Mouse (Mus musculus) ES-E14 (cell line): ENCODE results near the gene Tvp23a. TPM values are rescaled to one million over a fixed set of nuclear protein-coding genes. Genes with fewer than 3 reads are reported as not detected.

ENCODE experiments used
- DNase-seq: peaks from one replicate; pipeline ENCODE4 v3.0.0-alpha.2; 2013; ENCODE audit warnings: low read depth, low spot score
- H3K27ac ChIP-seq: 2 replicates; pipeline ENCODE4 v1.5.1; 2012; ENCODE audit warnings: low read depth, mild to moderate bottlenecking, low read length, moderate library complexity, mixed read lengths; ENCODE audit not compliant: poor library complexity, insufficient read depth, severe bottlenecking
- H3K36me3 ChIP-seq: 2 replicates; pipeline ENCODE4 v1.6.1; 2012; ENCODE audit warnings: mild to moderate bottlenecking, low read length, moderate library complexity, mixed read lengths; ENCODE audit not compliant: control insufficient read depth, poor library complexity, insufficient read depth, severe bottlenecking
- H3K4me1 ChIP-seq, 2 experiments: fragments of 150-350 bp in 1 of 2; sonication (generic) in 1 of 2; 2 replicates each; pipeline ENCODE4 v1.6.1; 2012; ENCODE audit warnings: low read length in 2 of 2, mild to moderate bottlenecking in 1 of 2, mixed read lengths in 1 of 2; ENCODE audit not compliant: control insufficient read depth in 2 of 2, insufficient read depth in 2 of 2, poor library complexity in 1 of 2
- H3K4me3 ChIP-seq, 2 experiments: fragments of 150-350 bp in 1 of 2; sonication (generic) in 1 of 2; 2 replicates each; pipeline ENCODE4 v1.5.1; 2012; ENCODE audit warnings: low read length in 2 of 2, low read depth in 1 of 2, mild to moderate bottlenecking in 1 of 2, mixed read lengths in 1 of 2; ENCODE audit not compliant: insufficient read depth in 1 of 2, poor library complexity in 1 of 2, severe bottlenecking in 1 of 2
- H3K9ac ChIP-seq: 2 replicates; pipeline ENCODE4 v1.6.1; 2012; ENCODE audit warnings: low read depth, mild to moderate bottlenecking, low read length, mixed read lengths; ENCODE audit not compliant: poor library complexity, insufficient read depth, severe bottlenecking
- H3K9me3 ChIP-seq: fragments of 150-350 bp; sonication (generic); 2 replicates; pipeline ENCODE4 v1.6.1; 2012; ENCODE audit warnings: low read depth, mild to moderate bottlenecking, low read length; ENCODE audit not compliant: control insufficient read depth, insufficient read depth
- CHD2 ChIP-seq: IDR thresholded peaks from 2 replicates; pipeline ENCODE4 v1.6.1; 2014; ENCODE audit warnings: mild to moderate bottlenecking, low read depth, low read length, inconsistent platforms
- HCFC1 ChIP-seq: IDR thresholded peaks from 2 replicates; pipeline ENCODE4 v1.6.1; 2012; ENCODE audit warnings: low read length, inconsistent platforms, borderline replicate concordance; ENCODE audit not compliant: insufficient read depth
- MAFK ChIP-seq: IDR thresholded peaks from 2 replicates; pipeline ENCODE4 v1.6.1; 2014; ENCODE audit warnings: mild to moderate bottlenecking, low read depth, low read length, inconsistent platforms; ENCODE audit not compliant: insufficient read depth
- ZC3H11A ChIP-seq: IDR thresholded peaks from 2 replicates; pipeline ENCODE4 v1.6.1; 2012; ENCODE audit warnings: low read depth, mild to moderate bottlenecking, inconsistent platforms, low read length, borderline replicate concordance
- ZNF384 ChIP-seq: IDR thresholded peaks from 2 replicates; pipeline ENCODE4 v1.6.1; 2012; ENCODE audit warnings: low read depth, low read length, inconsistent platforms
- in situ Hi-C, 2 experiments: fragments of 600-800 bp; cut with MboI; formaldehyde crosslinking; loops; one replicate each; pipeline ENCODE4 v1.15.1; 2025; ENCODE audit warnings: low sequenced_read_pairs in 2 of 2, inconsistent platforms in 1 of 2; ENCODE audit not compliant: unreplicated experiment in 2 of 2
- total RNA-seq: library from RNA; depleted of rRNA; stranded (reverse); fragments of 300-350 nt; gene quantifications from 2 replicates; pipeline ENCODE4 v1.2.3, GENCODE M21; 2012

Tvp23a gene
- total RNA-seq, 1 experiment: 2.3 TPM

DNA sequence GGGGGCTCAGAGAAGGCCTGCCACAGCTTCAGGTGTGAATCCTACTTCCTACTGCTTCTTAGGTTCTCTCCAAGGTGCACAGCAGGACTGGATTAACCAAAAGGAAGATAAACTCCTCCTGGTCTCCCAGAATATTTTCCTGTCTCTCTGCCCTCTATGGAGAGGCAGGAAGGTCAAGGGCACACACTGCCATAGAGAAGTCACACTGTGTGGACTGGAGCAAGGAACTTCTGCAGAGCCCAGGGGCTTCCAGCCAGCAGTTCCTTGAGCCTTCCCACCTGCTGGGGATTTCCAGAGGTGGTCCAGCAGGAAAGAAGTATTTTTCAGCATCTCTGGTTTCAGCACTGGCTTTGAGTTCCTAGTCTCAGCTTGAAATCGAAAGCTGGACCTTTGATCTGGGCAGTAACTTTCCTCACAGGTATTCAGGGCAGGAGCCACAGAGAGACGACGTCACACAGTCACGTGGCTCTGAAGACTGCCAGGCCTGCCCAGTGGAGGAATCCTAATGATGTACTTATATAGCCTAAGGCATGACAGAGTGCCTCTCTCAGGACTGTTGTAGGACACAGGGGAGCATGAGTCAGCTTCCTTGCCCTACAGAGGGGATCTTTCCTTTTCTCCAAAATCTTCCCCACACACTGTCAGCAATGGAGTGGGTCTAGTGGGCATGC, 18.0 kb upstream of the Tvp23a start:
- TF ChIP-seq CHD2: no peak
- no peak for TF ChIP-seq MAFK
- DNase-seq: no peak
- H3K4me1 ChIP-seq: peaks cover 0 to 3% of the 10 kb centered on the region in 2 experiments; a peak in 1 of 4 replicates
- no peak overlapping the region for H3K9ac ChIP-seq
- no peak overlapping the region for H3K4me3 ChIP-seq
- in situ Hi-C loops: no loop called here
- no peaks in the 10 kb centered on the region for H3K36me3 ChIP-seq
- H3K9me3 ChIP-seq: no peaks in the 10 kb centered on the region
- no peak overlapping the region for H3K27ac ChIP-seq

DNA sequence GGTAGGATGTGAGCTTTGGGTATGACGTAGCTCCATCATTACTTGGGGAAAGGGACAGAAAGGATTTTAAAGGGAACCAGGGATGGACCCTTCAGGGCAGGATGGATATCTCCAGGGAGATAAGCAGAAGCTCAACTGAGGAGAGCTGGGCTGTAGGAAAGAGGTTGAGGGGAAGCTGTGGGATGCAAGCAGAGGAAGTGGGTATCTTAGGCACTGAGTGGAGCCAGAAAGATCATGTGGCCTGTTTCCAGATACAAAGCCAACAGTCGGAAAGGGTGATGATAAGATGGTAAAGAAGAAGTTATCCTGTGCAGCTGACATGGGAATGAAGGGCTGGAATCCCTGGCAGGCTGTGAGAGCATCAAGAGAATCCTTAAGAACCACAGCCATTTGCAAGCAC, 14.0 kb upstream of the Tvp23a start:
- Histone ChIP-seq H3K27ac (no peak overlapping the region), H3K9me3 (no peaks in the 10 kb centered on the region), H3K4me1 (peaks cover 0 to 3% of the 10 kb centered on the region in 2 experiments; a peak in 1 of 4 replicates), H3K9ac (no peak overlapping the region), H3K36me3 (no peaks in the 10 kb centered on the region), H3K4me3 (no peak overlapping the region)
- in situ Hi-C loops: no loop called here
- TF ChIP-seq ZC3H11A: no peak
- TF ChIP-seq CHD2: no peak
- no peak for TF ChIP-seq MAFK
- TF ChIP-seq HCFC1: no peak
- TF ChIP-seq ZNF384: no peak
- no peak for DNase-seq

DNA sequence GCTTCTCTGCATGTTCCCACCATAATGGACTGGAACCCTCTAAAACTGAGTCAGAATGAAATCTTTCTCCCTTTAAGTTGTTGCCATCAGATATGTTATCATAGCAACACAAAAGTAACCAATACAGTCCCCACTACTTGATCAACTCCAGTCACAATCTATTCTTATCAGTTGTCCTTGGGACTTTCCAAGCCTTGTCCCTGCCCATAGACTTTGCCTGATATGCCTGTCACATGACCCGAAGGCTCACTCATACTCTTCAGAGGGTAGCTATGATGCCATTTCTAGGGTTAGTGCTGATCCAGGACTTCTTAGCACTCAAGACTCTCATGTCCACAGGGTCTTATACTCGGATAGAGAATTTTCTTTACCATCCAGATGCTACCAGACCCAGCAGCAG, 13.0 kb upstream of the Tvp23a start:
- Histone ChIP-seq H3K9ac (no peak overlapping the region), H3K4me3 (no peak overlapping the region), H3K4me1 (peaks cover 0 to 3% of the 10 kb centered on the region in 2 experiments; a peak in 1 of 4 replicates), H3K36me3 (no peaks in the 10 kb centered on the region), H3K9me3 (no peaks in the 10 kb centered on the region), H3K27ac (no peak overlapping the region)
- DNase-seq: no peak
- no peak for TF ChIP-seq MAFK
- TF ChIP-seq ZNF384: no peak
- TF ChIP-seq CHD2: no peak
- TF ChIP-seq HCFC1: no peak
- no peak for TF ChIP-seq ZC3H11A
- in situ Hi-C loops: no loop called here

DNA sequence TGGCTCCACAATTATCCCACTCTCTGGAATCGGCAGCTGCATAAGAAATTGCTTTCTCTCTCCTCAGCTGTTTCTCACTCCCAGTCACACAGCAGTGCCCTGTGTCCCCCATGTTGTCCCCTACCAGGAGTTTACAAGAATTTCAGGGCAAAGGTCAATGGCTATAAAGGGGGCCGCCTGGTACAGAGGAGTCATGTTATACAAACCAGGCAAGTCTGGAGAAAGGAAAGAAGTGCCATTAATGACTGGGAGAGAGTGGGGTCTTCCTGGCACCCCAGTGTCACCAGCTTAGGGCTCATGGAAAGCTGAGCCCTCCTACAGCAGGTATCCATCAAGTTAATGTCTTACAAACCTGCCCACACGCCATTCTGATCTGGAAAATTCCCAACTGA, 7.4 kb upstream of the Tvp23a start:
- H3K36me3 ChIP-seq: no peaks in the 10 kb centered on the region
- no peaks in the 10 kb centered on the region for H3K9me3 ChIP-seq
- H3K9ac ChIP-seq: no peak overlapping the region
- no peaks in the 10 kb centered on the region for H3K4me1 ChIP-seq
- no peak overlapping the region for H3K4me3 ChIP-seq
- in situ Hi-C loops: no loop called here
- H3K27ac ChIP-seq: no peak overlapping the region
- no peak for TF ChIP-seq ZC3H11A
- TF ChIP-seq ZNF384: no peak
- TF ChIP-seq CHD2: no peak
- no peak for TF ChIP-seq MAFK
- no peak for TF ChIP-seq HCFC1
- DNase-seq: no peak
